Mouse (Mus musculus) kidney, adult 2 months (tissue): ENCODE measurements around the gene Spats2.

ENCODE experiments used
- CTCF ChIP-seq: fragments of 200-500 bp; conservative IDR thresholded peaks from 2 replicates; pipeline ENCODE4 v1.5.1; 2011; ENCODE audit warnings: low read depth, mild to moderate bottlenecking, control low read depth, low read length, moderate library complexity, mixed read lengths; ENCODE audit not compliant: insufficient read depth, insufficient read length
- POLR2A ChIP-seq: fragments of 200-500 bp; IDR thresholded peaks from one replicate; pipeline ENCODE4 v1.6.1; 2011; ENCODE audit warnings: low read depth, low read length, control low read depth

DNA sequence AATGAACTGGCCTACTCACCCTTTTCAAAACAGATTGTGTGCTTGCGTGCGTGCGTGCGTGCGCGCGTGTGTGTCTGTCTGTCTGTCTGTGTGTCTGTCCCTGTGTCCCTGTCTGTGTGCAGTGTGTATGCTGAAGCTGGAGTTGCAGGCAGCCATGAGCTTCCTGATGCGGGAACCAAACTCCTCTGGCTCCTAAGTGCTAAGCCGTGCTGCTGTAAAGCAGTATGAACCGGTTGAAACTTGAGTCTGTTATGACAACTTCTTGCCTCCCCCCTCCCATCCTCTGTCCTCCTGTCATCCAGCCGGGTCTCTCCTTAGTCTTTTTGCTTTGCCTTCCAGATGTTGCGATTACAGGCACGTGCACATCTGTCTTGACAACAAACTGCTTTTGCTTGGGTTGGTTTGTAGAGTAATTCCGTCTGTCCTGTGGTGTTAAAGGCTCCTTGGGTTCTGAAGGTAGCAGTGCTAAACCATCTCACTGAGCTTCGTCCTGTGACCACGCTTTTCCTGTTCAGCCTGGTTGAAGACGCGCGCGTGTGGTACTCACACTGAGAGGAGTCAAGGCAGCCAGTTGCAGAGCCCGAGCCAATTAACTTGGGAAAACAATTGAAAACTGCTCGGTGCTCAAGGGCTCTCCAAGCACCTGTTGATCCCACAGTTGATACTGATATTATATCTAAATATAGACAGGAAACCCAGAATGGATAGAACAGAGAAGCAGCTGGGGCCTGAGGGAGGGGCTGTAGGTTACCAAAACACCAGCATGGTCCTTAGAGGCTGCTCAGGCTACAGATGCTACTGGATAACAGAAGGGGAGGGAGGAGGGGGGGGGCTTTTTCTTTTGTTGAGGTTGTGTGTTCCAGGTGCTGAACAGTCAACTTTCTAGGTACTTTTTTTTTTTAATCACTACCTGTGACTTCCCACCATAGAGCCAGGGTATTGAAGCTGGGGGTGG lies 4.5 kb downstream of the Spats2 start:
- no peak for TF ChIP-seq CTCF
- no peak for TF ChIP-seq POLR2A
